Mouse (Mus musculus) forelimb bud, embryonic 11.5 days (tissue): Measurements from ENCODE around the gene Nckap1.
A peak's percentile ranks its signal among the peaks of the same experiment; 100 is the strongest.

Source experiments
- DNase-seq: peaks from one replicate; pipeline ENCODE4 v3.0.0-alpha.2; 2012; ENCODE audit warnings: low read depth, low spot score

Nckap1 gene

GRCm38 (mm10) chr2:80581043-80581711, at the start of gene Nckap1:
Gene Nckap1, minus strand, starts transcription at chr2:80581380.
- peak; percentile 67 for DNase-seq

GRCm38 (mm10) chr2:80624523-80624922, 43.3 kb upstream of the Nckap1 start:
- DNase-seq: no peak

- DNase-seq: no peak
Observed at GRCm38 (mm10) chr2:80621921-80622320, 40.7 kb upstream of the Nckap1 start.

GRCm38 (mm10) chr2:80618991-80619390, 37.8 kb upstream of the Nckap1 start:
- DNase-seq: no peak

GRCm38 (mm10) chr2:80616854-80617737, 35.9 kb upstream of the Nckap1 start, which contains the start of the genes Dusp19 and Nup35:
Gene Dusp19, plus strand, starts transcription at chr2:80617045.
Gene Nup35, plus strand, starts transcription at chr2:80617236.
- DNase-seq: peak; percentile 87

GRCm38 (mm10) chr2:80612796-80613195, 31.6 kb upstream of the Nckap1 start:
- DNase-seq: no peak

- no peak for DNase-seq
Observed at GRCm38 (mm10) chr2:80612286-80612685, 31.1 kb upstream of the Nckap1 start.

GRCm38 (mm10) chr2:80603771-80604426, 22.7 kb upstream of the Nckap1 start:
- no peak for DNase-seq

GRCm38 (mm10) chr2:80602756-80603155, 21.6 kb upstream of the Nckap1 start:
- no peak for DNase-seq

- no peak for DNase-seq
Observed at GRCm38 (mm10) chr2:80600611-80601010, 19.4 kb upstream of the Nckap1 start.

- DNase-seq: no peak
Observed at GRCm38 (mm10) chr2:80599850-80600249, 18.7 kb upstream of the Nckap1 start.

GRCm38 (mm10) chr2:80596960-80597359, 15.8 kb upstream of the Nckap1 start:
- DNase-seq: no peak

- no peak for DNase-seq
Observed at GRCm38 (mm10) chr2:80594215-80594918, 13.2 kb upstream of the Nckap1 start.

- DNase-seq: no peak
Observed at GRCm38 (mm10) chr2:80582356-80582755, 1.2 kb upstream of the Nckap1 start.

GRCm38 (mm10) chr2:80580311-80580961, 744 bp downstream of the Nckap1 start:
- DNase-seq: peak; percentile 30

- DNase-seq: no peak
Observed at GRCm38 (mm10) chr2:80579253-80579891, 1.8 kb downstream of the Nckap1 start.

GRCm38 (mm10) chr2:80577286-80577685, 3.9 kb downstream of the Nckap1 start:
- DNase-seq: no peak

- no peak for DNase-seq
Observed at GRCm38 (mm10) chr2:80570656-80571055, 10.5 kb downstream of the Nckap1 start.

GRCm38 (mm10) chr2:80567411-80567810, 13.8 kb downstream of the Nckap1 start:
- no peak for DNase-seq

GRCm38 (mm10) chr2:80562253-80562652, 18.9 kb downstream of the Nckap1 start:
- no peak for DNase-seq
